Mouse (Mus musculus): ENCODE measurements around the gene Tmem176a. TPM values are rescaled to one million over a fixed set of nuclear protein-coding genes. Genes with fewer than 3 reads are reported as not detected.

Tmem176a gene
- polyA plus RNA-seq, 1 experiment from 2014 or later = 22.8 TPM

GRCm38 (mm10) chr6:48894938-48895818, 54.5 kb downstream of the Tmem176a start:
- DNase-seq (ENCODE audit: low spot score) (no peak), ATAC-seq (ENCODE audit: insufficient read depth, low FRiP score, low TSS enrichment) (no peak)
- H3K4me1 ChIP-seq (ENCODE audit: control insufficient read depth, insufficient read depth, low read length) = no peaks in the 10 kb centered on the region
- no peak overlapping the region for H3K9ac ChIP-seq (ENCODE audit: low read length)
- no peak overlapping the region for H3K4me3 ChIP-seq (ENCODE audit: low read depth, low read length)
- H3K9me3 ChIP-seq (ENCODE audit: control insufficient read depth, low read length) = no peaks in the 10 kb centered on the region
- no peak overlapping the region for H3K27ac ChIP-seq (ENCODE audit: low read depth, low read length)
- no peak overlapping the region for H3K4me2 ChIP-seq (ENCODE audit: low read depth)
- H3K27me3 ChIP-seq (ENCODE audit: control insufficient read depth, insufficient read depth, low read length) = no peaks in the 10 kb centered on the region
- WGBS = 85% methylated on average over 8 of the region's 8 CpGs
- no peaks in the 10 kb centered on the region for H3K36me3 ChIP-seq (ENCODE audit: control insufficient read depth, insufficient read depth, low read length)

GRCm38 (mm10) chr6:48895941-48896340, 55.2 kb downstream of the Tmem176a start:
- Histone ChIP-seq H3K36me3 (ENCODE audit: control insufficient read depth, insufficient read depth, low read length) (no peaks in the 10 kb centered on the region), H3K4me2 (ENCODE audit: low read depth) (no peak overlapping the region), H3K27ac (ENCODE audit: low read depth, low read length) (no peak overlapping the region), H3K27me3 (ENCODE audit: control insufficient read depth, insufficient read depth, low read length) (no peaks in the 10 kb centered on the region), H3K9me3 (ENCODE audit: control insufficient read depth, low read length) (no peaks in the 10 kb centered on the region), H3K9ac (ENCODE audit: low read length) (no peak overlapping the region), H3K4me3 (ENCODE audit: low read depth, low read length) (no peak overlapping the region), H3K4me1 (ENCODE audit: control insufficient read depth, insufficient read depth, low read length) (no peaks in the 10 kb centered on the region)
- DNase-seq (ENCODE audit: low spot score) (no peak), ATAC-seq (ENCODE audit: insufficient read depth, low FRiP score, low TSS enrichment) (no peak)
- 91% methylated on average over 5 of the region's 5 CpGs for WGBS

Other genes with a start within 250 kb of the Tmem176a start
- gene Repin1, start 247.0 kb upstream of the Tmem176a start, polyA plus RNA-seq (2014; fragmentation: Nextera tagmentation; extraction: Ambion mirVana) = 39.8 and 47.5 TPM in 2 replicates
- gene Gm44965, start 247.0 kb upstream of the Tmem176a start, polyA plus RNA-seq (2014; fragmentation: Nextera tagmentation; extraction: Ambion mirVana) = not detected in 2 replicates
- gene Zfp775, start 238.9 kb upstream of the Tmem176a start, polyA plus RNA-seq (2014; fragmentation: Nextera tagmentation; extraction: Ambion mirVana) = 9.3 and 11.0 TPM in 2 replicates
- gene AI854703, start 214.2 kb upstream of the Tmem176a start, polyA plus RNA-seq (2014; fragmentation: Nextera tagmentation; extraction: Ambion mirVana) = 1.6 TPM in 2 replicates
- 0.18 and 0.23 TPM in 2 replicates for gene Gimap8, start 193.7 kb upstream of the Tmem176a start, polyA plus RNA-seq (2014; fragmentation: Nextera tagmentation; extraction: Ambion mirVana)
- gene Gimap9, start 164.8 kb upstream of the Tmem176a start, polyA plus RNA-seq (2014; fragmentation: Nextera tagmentation; extraction: Ambion mirVana) = 3.6 and 4.3 TPM in 2 replicates
- 4.9 and 5.4 TPM in 2 replicates for gene Gimap4, start 156.4 kb upstream of the Tmem176a start, polyA plus RNA-seq (2014; fragmentation: Nextera tagmentation; extraction: Ambion mirVana)
- 13.9 and 14.6 TPM in 2 replicates for gene Gimap6, start 132.7 kb upstream of the Tmem176a start, polyA plus RNA-seq (2014; fragmentation: Nextera tagmentation; extraction: Ambion mirVana)
- not detected in 2 replicates for gene Gm28053, start 122.3 kb upstream of the Tmem176a start, polyA plus RNA-seq (2014; fragmentation: Nextera tagmentation; extraction: Ambion mirVana)
- gene Gimap7, start 122.3 kb upstream of the Tmem176a start, polyA plus RNA-seq (2014; fragmentation: Nextera tagmentation; extraction: Ambion mirVana) = not detected in 2 replicates
- 6.4 TPM in 2 replicates for gene Gimap1, start 101.9 kb upstream of the Tmem176a start, polyA plus RNA-seq (2014; fragmentation: Nextera tagmentation; extraction: Ambion mirVana)
- gene Gimap5, start 94.7 kb upstream of the Tmem176a start, polyA plus RNA-seq (2014; fragmentation: Nextera tagmentation; extraction: Ambion mirVana) = 0.99 and 1.7 TPM in 2 replicates
- gene Gimap3, start 70.1 kb upstream of the Tmem176a start, polyA plus RNA-seq (2014; fragmentation: Nextera tagmentation; extraction: Ambion mirVana) = not detected in 2 replicates
- 49.0 and 59.2 TPM in 2 replicates for gene Tmem176b, start 577 bp downstream of the Tmem176a start, polyA plus RNA-seq (2014; fragmentation: Nextera tagmentation; extraction: Ambion mirVana)
- not detected in 2 replicates for gene Aoc1, start 32.0 kb downstream of the Tmem176a start, polyA plus RNA-seq (2014; fragmentation: Nextera tagmentation; extraction: Ambion mirVana)
- gene 1600015I10Rik, start 89.0 kb downstream of the Tmem176a start, polyA plus RNA-seq (2014; fragmentation: Nextera tagmentation; extraction: Ambion mirVana) = not detected in 2 replicates
- not detected in 2 replicates for gene Doxl2, start 134.0 kb downstream of the Tmem176a start, polyA plus RNA-seq (2014; fragmentation: Nextera tagmentation; extraction: Ambion mirVana)
- not detected in 2 replicates for gene Svs1, start 145.9 kb downstream of the Tmem176a start, polyA plus RNA-seq (2014; fragmentation: Nextera tagmentation; extraction: Ambion mirVana)
- 1.1 and 1.4 TPM in 2 replicates for gene Gpnmb, start 195.6 kb downstream of the Tmem176a start, polyA plus RNA-seq (2014; fragmentation: Nextera tagmentation; extraction: Ambion mirVana)
- 52.0 and 56.6 TPM in 2 replicates for gene Malsu1, start 232.9 kb downstream of the Tmem176a start, polyA plus RNA-seq (2014; fragmentation: Nextera tagmentation; extraction: Ambion mirVana)

Data from neural tube, embryonic 11.5 days (tissue).